Mouse (Mus musculus): ENCODE results near the gene Gm765.

Gene Gm765

DNA sequence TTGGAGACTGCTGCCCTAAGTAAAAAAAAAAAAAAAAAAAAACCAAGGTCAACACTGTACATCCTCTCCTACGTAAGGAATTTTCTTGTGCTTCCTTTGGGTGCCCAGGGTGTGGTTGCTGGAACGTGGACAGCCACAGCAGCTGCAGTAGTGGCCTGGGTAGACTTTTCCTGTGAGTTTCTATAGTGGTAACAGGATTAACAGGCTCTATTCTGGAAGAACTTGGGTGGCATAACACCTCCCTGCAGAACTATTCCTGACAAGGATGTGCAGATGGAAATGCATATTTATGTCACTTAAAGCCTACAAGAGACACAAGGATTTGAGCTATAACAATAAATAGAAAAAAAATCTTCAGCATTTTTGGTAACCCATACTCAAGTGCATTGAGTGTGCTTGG lies 83.5 kb downstream of the Gm765 start:
- no peak for TF ChIP-seq GATA4 (IDR thresholded peaks at IDR 0.05; ENCODE audit: insufficient replicate concordance, low read length)

DNA sequence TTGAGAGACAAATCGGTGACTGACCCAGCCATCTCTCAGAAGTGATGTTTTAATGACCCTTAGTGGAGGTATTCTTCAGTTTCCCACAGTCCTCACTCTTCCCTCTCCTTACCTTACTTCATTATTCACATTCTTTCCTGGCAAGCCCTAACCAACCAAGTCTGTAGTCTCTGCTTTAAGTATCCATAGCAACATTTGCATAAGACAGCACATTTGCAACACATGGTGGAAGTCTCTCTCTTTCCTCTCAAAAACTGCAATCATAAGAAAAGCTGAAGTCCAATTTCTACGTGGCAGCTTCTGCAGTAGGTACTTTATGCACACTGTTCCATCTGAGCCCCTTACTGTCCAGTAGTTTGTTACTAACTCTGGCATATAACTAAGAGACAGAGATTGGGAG lies 96.1 kb downstream of the Gm765 start:
- TF ChIP-seq GATA4 (IDR thresholded peaks at IDR 0.05; ENCODE audit: insufficient replicate concordance, low read length) = no peak

DNA sequence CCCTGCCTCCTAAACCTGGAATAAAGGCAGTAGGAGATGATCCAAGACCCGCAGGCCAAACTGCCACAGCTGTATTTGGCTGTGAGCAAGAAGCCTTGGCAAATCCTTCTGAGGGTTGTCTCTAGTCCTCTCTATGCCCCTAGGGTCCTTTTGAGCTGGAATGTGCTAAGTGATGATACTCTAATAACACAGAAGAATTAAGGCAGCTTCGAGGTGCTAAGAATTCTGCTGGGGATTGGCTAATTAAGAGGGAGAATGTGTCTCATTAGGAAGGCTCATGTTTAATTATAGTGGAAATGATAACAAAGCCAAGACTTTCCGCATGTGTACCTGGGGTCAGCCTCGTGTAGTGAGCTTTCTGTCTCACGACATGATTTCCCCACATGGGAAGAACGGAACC lies 99.4 kb downstream of the Gm765 start:
- no peak for TF ChIP-seq GATA4 (IDR thresholded peaks at IDR 0.05; ENCODE audit: insufficient replicate concordance, low read length)

DNA sequence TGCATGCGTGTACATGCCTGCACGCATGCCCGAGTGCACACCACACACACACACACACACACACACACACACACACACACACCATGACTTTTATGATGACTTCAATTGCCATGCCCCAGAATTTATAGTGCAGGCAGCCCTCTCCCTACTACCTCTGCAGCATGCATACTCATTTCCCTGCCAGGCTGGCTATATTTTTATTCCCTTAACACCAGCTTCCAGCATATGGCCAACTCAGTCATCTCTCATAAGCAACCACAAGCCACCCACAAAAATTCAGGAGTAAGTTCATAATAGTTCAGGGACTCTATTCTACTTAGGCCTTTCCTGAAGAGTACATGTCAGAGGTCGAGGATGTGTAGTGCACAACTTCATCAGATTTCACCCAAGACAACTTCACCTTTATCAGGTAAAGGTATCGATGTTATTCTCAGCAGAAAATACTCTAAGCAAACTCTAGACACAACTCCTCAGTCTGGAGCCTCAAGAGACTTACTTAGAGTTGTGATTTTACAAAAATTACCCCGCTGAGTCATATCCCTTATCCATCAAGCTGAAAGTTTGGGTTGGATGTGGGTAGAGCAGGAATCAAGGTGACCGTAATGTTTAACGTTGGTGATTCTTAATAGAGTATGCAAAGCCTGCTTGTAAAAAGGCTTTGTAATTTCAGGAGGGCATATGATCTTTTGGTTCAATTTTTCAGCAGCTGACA lies 101.8 kb downstream of the Gm765 start:
- no peak for TF ChIP-seq GATA4 (IDR thresholded peaks at IDR 0.05; ENCODE audit: insufficient replicate concordance, low read length)

DNA sequence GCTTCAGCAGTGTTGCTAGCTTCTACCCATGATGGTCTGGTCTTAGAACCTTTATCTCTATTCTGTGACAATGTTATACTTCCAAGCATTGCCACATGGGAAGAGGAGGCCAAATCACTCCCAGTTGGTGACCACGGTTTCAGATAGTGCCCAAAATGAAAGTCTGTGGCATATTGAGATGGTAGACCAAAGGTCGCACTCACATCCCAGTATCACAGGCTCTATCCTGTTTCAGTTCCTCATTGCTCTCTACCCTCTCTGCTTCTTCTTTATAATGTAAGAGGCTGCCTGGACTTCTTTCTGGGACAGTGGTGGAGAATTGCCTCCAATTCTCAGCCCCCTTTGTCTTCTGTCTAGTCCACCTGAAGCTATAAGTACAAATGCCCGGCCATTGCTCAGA lies 108.5 kb downstream of the Gm765 start:
- no peak for TF ChIP-seq GATA4 (IDR thresholded peaks at IDR 0.05; ENCODE audit: insufficient replicate concordance, low read length)

DNA sequence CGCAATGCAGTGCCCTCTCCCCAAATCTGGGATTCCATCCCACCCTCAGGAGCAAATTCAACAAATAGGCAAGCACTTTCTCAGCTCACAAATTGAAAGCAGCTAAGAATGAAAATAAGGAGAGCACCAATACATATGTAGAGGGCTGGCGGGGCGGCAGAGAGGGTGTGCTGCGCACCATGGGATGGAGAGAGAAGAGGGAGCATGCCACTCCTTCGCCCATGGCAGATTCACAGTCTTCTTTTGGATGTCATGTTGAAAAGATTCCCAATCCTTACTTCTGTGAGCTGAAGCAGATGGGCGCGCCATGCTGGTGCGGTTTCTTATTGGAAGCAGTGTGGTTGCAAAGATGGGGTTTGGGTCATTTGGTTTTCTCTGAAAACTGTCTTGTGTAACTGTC lies 118.6 kb downstream of the Gm765 start:
- TF ChIP-seq GATA4 (IDR thresholded peaks at IDR 0.05; ENCODE audit: insufficient replicate concordance, low read length) = no peak

DNA sequence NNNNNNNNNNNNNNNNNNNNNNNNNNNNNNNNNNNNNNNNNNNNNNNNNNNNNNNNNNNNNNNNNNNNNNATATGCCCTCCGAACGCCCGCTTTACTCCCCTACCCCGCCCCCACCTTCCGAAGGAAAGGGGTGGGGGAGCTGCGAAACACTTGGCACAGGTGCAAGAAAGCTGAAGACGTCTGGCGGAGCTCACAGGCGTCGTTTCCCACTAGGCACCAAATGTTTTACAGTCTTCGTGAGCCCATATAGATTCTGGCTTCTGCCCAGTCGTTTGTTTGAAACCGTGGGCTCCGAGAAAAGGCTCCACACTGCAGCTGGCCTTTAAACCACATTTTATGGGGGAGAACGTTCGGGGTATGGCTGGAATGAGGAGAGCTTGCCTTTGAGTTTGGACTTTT lies 120.6 kb downstream of the Gm765 start:
- TF ChIP-seq GATA4 (IDR thresholded peaks at IDR 0.05; ENCODE audit: insufficient replicate concordance, low read length) = no peak

DNA sequence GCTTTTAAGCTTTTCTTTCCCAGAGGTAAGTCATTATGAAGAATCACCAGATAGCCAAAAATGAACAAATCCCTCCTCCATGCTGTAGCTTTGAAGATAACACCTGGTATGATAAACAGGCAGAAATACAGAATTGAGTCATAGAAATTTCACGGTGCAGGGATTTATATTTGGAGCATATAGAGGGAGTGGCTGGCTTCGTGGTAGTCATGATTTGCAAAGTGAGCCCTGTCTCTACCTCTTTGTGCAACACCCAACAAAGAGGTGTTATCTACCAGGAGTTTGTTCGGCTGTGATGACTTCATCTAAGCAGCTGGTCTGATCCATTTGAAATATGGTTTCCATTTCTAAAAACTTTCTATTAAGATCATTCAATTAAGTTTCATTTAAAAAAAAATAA lies 130.3 kb downstream of the Gm765 start:
- no peak for TF ChIP-seq GATA4 (IDR thresholded peaks at IDR 0.05; ENCODE audit: insufficient replicate concordance, low read length)

DNA sequence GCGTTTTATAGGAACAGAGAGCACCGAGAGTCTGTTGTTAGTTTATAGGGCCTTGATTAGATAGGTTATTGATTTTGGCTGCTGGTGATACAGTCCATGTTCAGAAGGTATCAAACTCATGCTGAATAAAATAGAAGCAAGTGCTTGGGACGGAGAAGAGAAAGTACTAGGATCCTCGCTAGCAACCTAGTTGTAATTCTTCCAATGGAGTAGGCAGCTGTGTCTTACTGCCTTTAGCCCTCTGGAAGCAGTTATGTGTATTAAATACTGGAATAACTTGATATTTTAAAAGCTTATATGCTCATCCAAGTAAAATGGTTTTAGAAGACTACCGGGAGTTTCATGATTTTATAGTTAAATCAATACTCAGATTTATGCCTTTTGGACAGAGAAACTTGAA lies 132.3 kb downstream of the Gm765 start:
- TF ChIP-seq GATA4 (IDR thresholded peaks at IDR 0.05; ENCODE audit: insufficient replicate concordance, low read length) = no peak

DNA sequence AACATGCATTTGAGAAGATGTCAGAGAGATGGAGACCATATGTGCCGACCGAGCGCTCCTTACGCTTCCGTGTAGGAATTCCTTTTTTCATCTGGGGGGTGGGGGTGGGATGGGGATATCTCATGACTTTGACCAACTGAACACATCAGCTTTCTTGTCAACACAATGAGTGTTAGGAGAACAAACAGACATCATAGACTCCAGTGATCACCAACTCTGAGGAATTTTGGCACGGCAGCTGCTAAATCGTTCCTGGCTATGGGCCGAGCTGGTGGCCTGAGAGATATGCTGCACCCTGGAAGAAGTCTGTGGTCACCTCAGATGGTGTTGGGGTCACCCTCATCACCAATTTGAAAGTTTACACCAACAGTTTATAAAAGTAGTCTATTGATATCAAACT lies 134.5 kb downstream of the Gm765 start:
- no peak for TF ChIP-seq GATA4 (IDR thresholded peaks at IDR 0.05; ENCODE audit: insufficient replicate concordance, low read length)

DNA sequence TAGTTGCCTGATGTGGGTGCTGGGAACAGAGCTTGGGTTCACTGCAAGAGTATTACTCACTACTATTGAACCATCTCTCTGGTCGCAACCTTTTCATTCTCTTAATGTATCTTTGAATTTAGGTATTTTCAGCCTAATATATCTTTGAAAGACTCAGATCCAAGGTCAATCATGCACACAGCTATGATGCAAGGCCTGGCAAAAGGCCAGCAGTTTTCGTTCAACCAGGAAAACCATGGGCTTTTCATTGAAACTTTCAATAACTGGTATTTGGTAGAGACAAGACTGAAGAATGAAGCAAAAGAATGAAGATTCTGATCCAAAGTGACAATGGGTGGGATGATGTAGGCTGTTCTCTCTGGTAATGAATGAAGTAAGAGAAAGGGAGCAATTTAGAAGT lies 143.8 kb downstream of the Gm765 start:
- no peak for TF ChIP-seq GATA4 (IDR thresholded peaks at IDR 0.05; ENCODE audit: insufficient replicate concordance, low read length)

DNA sequence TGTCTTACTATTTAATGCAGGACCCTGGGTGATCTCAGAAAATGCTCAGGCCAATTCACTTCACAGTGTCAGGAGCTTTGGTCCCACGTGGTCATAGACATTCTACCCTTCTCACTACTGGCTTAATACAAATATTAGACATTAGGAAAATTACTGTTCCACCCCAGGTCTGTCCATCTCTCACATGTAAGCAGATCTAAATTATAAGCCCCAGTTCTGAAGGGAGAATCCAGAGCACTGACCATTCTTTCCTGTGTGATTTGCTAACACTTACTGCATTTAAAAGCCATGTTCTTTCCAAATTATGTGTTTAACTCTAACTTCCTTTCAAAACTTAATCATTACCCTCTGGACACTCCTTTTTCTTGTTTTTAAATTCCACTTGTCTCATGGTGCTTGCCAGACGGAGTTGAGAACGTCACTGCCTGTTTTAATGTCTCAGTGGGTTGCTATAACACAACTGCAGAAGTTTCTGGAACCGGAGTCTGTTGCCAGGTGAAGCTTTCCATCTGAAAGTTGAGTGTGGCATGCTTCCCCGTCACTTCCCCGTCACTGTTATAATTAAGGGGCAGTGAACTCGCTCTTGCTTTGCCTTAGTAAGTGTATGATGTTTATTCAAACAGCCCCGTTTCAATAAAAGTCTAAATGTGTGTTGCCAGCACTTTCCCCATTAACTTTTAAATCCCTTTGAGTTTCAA lies 151.7 kb downstream of the Gm765 start:
- no peak for TF ChIP-seq GATA4 (IDR thresholded peaks at IDR 0.05; ENCODE audit: insufficient replicate concordance, low read length)
